Mouse (Mus musculus) olfactory bulb, adult 2 months (tissue): ENCODE measurements around the gene Fadd.

Experiments
- CTCF ChIP-seq: fragments of 200-500 bp; IDR thresholded peaks from 2 replicates; pipeline ENCODE4 v1.5.1; 2012; ENCODE audit warnings: low read depth, mild to moderate bottlenecking, low read length, moderate library complexity; ENCODE audit not compliant: insufficient read depth
- POLR2A ChIP-seq: fragments of 200-500 bp; IDR thresholded peaks from 2 replicates; pipeline ENCODE4 v1.6.1; 2012; ENCODE audit warnings: mild to moderate bottlenecking, low read depth, low read length, moderate library complexity; ENCODE audit not compliant: insufficient read depth

DNA sequence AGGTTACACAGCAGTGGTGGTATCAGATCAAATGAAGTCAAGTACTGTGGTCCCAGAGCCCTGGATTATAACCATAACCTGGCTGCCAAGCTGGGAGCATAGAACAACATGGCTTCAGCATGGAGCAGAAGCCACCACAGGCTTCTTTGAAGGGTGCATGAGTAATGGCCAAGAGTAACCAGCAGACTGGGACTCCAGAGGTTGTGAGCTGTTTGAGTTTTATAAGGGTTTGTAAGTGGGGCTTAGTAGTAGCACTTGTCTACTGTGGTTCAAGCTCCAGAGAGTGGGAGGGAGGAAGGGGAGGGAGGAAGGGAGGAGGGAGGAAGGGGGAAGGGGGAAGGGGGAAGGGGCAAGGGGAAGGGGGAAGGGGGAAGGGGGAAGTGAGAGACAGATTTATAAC lies 38.1 kb upstream of the Fadd start:
- TF ChIP-seq CTCF (no peak), POLR2A (no peak)
